Mouse (Mus musculus) adrenal gland, postnatal 14 days (tissue): ENCODE measurements at regions not wholly inside any gene's neighbourhood (a gene's known extent, or its start where the extent isn't known, plus 50 kb on each side); places are given as distances from the start of the nearest gene placed in this dataset.
A peak's percentile ranks its signal among the peaks of the same experiment; 100 is the strongest.
"Not testable (repeated sequence)": the region's sequence is repeated elsewhere in the genome, so short reads cannot be mapped to it uniquely, and the experiment has no call there.

ENCODE experiments used
- DNase-seq: peaks from one replicate; pipeline ENCODE4 v3.0.0; 2021; ENCODE audit warnings: mixed read lengths

DNA sequence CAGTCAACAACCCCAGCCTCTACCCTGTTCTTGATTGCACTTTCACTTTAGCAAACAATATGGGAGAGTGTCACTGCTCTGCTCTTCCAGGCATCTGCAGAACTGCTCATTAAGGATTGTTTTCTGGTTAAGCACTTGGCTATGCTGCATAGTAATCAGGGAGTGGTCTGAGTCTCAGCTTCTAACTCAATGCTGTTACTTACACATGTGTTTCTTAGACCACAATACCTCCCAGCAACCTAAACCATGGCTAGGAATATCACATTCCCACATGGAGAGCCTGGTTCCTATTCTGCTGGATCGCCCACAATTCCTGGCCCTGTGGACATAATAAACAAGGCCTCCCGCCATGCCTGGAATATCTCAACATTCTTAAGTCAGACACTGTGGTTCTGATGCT is 493.3 kb upstream of the Id2 start:
- no peak for DNase-seq

DNA sequence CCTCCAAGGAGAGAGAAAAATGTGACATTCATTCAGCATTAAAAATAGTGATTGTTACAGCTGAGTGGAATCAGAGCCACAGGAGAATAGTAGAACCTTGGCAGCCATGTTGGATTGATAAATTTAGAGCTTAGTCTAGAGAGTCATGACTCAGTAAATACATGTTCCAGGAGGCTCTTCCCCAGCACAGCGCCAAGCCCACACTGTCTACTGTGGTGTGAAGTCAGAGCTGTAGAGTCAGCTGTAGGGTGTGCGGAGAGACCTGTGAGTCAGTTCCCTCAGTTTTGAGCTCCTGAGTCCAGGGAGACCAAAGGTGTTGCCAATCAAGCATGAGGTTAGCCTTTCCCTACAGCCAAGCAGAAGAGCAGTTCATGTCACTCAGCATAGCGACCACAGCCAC is 488.8 kb upstream of the Id2 start:
- no peak for DNase-seq

DNA sequence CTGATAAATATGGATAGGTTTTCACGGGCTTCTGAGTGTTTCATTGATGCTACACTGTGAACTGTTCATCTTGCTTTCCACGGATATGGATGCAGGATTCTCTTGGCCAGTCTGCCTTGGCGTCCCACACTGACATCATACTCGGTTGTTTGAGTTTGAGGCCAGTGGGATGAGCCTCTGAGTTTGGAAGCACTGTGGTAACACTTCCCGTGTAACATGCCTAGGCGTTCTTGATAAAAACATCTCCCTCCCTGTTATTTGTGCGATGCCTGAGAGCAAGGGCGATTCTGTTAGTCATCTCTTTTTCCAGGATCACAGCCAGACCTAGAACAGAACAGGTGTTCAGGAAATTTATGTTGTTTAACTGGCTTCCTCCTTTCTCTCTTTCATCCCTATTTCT is 482.5 kb upstream of the Id2 start:
- no peak for DNase-seq

DNA sequence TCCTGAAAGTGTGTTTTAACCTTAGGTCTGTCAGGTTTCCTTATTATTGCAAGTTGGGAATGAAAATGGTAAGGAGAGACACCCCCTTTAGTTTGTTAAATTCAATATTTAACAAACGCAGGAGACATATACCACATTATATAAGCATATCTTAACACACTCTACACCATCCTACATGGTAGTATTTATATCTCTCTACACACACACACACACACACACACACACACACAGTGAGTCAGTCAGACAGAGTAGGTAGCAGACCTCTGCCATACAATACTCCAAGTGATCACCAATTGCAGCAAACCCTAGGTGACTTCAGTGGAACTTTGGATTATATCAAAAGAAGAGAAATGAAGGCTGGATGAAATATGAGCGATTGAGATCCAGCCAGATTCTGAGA is 468.2 kb upstream of the Id2 start:
- DNase-seq, result no peak

DNA sequence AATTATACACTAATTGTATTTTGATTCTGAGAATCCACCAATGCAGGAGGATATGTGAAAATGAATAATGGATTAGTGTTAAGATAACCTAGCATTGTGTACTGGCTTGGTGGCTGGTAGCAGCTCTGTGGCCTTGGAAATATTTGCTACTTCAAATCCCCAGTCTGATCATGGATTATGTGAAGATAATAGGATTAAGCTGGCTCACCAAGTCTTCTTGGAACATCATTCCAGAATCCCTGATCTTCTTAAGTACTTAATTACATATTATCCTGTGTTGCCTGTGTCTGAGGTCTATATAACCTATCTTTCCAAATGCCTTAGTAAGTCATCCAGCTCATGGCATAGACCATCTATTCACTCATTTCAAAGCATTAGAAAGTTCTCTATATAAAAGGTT is 462.7 kb upstream of the Id2 start:
- DNase-seq, result no peak

DNA sequence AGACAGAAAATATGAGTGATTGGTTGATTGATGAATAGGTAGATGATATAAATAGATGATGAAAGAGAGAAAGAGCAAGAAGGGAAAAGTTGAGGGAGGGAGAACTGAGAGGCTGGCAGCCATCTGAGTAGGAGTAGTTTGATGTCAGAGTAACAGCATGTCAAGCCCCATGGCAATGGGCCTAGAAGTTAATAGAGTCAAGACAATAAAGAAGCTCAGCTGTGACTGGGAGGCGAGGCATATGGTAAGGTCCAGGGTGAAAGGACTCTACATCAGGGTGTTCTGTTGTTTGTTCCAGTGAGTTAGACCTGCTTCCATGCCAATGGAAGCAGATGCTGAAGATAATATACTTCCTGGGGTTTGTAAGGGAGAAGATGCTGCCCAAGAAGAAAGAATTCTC is 456.7 kb upstream of the Id2 start:
- no peak for DNase-seq

DNA sequence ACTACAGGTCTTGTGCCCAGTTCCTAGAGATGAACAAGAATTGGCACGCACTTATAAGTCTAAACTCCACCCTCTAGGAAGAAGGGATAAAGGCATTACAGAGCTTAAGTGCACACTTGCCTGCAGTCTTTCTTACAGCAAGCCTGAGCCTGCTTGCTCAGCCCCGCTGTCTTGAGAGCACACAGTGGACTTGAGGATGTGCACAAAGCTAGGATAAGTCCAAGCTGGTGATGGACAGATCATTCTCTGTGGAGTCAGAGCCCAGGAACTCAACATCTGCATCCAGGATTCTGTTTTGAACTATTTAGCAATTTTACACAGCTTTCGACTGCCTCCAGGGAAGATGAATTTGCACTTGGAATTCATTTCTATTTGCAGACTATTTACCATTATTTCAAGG is 452.8 kb upstream of the Id2 start:
- DNase-seq, result no peak

DNA sequence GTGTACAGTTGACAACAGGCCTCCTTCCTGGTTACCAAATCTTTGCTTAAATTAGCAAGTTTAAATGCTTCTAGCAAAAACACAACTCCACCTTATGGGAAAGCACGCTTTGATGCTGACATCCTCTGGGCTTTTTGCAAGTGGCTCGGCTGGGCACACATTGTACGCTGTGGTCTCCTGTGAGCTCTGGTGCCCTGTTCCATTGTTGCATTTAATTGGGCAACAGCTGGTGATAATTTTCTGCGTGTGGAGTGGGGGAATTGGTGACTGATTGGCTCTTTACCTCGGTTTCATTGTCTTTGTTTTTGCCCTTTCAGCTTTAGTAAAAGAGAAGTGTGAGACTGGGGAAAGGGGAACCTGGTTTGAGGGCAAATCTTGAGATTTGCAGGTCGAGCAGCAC is 447.3 kb upstream of the Id2 start:
- no peak for DNase-seq

DNA sequence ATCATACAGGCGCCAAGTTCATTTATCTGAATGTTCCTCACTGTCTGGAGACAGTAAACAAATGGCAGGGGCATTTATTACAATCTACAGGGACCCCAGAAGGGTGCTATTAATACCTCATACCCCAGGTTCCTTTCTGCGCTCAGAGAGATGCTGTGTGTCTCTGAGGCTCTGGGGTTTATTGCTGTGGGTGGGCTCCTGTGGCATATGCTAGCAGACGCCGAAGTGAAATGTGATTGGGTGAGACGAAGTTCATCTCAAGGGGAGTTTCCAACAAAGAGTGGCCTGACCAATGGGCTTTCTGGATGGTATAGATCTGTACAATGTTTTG is 437.6 kb upstream of the Id2 start:
- DNase-seq, result no peak

DNA sequence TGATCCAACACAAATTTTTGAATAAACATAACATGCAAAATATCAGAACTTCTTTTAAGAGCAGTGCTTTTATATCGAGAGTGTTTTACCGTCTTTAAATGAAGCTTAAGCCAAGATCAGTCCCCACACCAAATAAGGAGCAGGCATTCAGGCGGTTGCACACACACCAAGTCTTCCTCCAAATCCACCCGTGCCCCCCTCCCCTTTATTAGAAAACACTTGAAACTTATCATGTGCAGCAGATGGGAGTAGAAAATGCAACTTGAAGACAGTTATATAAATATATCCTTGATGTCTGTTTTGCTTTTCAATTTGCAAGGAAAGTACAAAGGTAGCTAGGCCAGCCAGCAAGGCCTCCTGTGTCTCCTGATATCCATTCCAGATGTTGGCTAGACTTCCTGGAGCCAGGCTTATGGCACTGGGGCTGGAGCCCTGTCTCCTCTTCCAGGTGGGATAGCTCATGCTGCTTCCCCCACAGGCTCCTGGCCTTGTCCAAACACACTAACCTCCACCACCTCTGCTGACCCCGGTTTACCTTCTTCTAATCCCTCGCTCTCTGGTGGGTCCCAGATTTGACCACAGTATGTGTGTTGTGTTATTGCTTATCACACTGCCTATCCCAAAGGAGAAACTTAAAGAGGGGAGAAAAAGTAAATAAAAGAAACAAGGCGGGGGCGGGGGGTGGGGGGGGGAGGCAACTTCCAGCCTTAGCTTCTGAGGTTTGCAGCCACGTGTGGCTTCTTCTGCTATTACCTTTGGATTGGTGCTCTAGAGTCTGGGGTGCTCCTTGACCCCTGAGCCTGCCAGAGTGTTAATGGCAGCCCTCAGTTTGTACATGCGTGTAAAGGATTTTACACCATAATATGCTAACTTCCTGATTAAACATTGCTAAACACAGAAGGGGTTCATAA is 437.0 kb upstream of the Id2 start:
- no peak for DNase-seq

DNA sequence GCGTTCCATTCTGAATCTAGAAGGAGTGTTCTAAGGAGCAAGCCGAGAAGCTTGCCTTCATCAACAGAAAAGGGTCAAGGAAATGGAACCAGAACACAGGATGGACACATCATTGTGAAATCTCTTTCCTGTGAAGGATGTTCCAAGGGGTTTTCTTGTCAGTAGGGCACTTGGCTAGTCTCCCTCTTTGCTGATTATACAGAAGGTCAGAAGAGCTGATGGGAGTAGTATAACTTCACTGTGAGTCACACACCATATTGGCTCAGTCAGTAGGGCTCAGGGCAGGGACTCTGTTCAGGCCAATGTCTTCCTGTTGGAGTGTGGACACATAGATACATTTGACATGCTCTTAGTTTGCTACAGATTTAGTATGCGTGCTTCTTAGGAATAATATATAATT is 433.5 kb upstream of the Id2 start:
- DNase-seq, result peak; percentile 48

DNA sequence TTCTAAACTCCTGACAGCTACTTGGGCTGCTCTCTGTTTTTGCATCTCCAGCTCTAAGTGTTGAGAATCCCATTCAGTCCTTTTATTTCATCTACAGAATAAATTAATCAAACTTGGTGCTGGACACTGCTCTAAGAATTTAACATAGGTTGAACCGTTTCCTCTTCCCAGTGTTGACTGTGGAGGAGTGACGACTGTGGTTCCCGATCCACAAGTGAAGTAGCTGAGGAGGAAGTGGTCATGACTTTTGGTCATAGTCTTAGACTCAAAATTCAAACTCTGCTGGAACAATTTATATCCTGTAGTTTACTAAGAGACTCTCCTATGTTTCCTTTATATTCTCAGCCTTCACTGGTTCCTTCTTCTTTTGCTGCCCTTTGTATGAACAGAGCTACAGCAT is 432.6 kb upstream of the Id2 start:
- DNase-seq, result no peak

DNA sequence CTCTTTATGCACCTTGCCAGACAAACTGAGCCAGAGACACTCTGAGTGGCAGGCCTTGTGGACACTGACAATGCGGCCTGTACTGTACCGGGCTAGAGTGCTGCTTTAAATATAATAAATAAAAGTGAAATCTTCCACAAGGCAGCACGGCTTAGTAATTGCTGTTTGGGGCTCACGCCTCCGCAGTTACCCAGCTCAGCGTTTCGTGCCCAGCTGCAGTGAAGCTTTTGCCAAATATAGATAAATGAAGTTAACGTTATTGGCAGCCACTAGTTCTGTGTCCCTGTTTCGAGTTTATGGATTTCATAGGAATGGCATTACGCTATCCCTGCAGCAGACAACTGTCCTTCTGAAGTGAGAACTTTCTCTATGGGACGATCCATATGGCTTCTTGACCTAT is 429.7 kb upstream of the Id2 start:
- no peak for DNase-seq

DNA sequence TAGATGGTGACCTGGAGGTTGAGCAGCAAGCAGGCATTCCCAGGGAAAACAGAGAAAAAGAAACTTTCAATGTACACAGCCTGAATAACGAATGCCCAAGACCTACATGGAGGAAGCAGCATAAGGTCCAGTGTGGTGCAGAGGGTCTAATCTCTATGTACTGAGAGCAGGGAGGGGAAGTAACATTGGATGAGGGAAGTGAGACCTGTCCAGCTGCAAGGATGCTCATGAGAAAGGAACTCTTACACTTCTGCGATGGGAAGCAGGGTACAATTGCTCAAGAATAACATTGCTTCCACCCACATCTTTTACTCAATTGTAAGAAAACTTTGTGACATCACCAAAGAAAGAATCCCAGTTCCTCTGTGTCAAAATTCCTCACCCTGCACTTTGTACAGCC is 419.8 kb upstream of the Id2 start:
- DNase-seq, result no peak

DNA sequence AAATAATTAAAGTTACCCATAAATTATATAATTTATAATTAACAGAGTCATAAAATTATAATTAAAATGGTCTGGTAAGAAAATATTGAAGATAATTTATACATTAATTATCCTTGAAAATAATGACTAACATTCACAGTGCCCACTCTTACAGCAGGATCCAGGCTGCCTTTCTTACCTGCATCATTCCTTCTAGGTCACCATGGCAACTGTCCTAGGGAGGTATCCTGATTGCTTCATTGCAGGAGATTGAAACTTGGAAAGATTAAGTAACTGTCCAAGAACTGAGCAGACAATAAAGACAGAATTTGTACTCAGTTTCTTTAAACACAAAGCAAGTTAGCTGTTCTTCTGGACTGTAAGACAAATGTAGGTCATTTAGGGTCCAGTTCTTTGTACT is 416.7 kb upstream of the Id2 start:
- DNase-seq, result no peak

DNA sequence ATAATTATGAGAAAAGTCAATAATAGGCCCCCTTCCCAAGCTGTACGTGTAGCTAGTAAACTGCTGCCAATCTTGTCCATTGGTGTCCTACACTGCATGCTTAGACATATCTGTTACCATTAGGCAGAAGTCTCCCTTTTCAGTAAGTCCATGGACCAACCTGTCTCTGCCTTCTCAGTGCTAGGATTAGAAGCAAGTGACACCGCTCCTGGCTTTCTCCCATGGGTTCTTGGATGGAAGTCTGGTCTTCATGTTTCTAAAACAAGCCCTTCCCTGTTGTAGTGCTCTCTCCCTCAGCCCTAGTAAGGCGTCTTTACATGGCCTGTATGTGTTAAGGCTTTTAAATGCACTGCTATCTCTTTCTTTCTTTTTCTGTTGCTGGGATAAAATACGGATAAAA is 412.7 kb upstream of the Id2 start:
- DNase-seq, result no peak

DNA sequence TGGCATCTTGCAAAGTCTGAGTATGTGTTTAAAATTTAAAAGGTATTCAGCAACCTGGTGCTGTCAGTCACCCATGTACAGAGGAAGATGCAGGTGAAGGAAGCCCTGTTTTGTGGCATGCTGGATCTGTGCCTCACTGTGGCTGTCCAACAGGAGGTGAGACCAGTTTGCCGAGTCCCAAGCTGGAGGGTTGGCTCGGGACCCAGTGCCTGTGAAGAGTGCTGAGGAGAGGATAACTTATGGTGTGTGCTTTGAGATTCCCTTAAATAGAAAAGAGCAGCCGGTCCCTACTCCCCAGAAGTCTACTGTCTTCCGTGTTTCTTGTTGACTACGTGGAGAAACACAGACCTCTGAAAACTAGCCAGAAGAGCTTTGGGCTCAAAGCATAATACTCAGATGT is 396.3 kb upstream of the Id2 start:
- DNase-seq, result no peak

DNA sequence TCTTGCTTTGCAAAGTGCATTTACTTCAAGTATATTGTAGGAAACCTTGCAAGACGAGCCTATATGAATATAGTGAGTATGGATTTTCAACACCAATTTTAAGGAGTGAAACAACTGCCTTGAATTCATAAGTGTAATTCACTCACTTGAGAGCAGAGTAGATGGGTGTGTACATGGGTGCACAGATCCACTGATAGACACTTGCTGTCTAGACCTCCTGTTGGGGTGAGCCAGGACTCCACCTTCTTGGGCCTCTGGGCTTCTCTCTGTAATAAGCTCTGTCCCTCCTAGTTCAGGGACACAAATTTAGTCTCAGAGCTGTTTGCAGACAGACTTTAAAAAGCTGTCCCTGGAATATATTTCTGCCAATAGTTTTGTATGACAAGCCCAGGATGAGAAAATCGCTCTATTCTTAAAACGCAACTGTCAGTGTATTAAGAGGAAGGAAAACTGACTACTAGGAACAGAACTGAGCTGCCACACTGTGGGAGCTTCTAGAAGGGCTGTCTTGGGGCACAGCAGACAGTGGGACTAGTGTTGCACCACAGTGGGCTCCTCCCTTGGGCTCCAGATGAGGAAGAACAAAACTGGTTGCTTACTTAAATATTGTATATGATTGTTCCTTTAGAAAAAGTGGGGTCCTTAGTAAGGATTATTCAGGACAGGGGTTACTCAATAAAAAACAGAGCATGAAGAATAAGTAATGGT is 395.7 kb upstream of the Id2 start:
- no peak for DNase-seq

DNA sequence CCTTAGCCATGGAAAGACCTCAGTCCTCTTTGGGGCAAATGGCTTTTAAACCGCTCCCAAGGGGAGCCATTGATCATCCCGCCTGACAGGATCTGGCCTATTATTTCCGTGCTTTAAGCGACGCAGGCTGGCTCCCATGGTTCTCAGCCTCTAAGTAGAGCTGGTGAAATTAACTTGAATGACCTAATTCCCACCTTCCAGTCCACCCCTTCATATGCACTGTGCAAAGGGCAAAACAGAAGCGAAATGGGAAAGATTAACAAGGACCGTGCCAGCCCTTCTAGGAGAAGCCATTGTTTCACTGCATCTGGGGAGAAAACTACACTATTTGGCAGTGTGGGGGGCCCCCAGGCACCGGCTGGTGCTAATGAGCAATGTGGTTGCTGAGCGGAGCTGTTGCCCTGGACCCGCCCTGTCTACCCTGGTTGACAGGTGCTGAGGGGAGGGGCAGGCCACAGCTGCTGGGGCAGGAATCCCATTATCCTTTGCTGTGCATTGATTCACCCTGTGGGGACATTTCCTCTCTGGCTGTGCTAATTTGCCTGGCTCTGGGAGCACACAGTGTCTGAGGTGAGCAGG is 378.3 kb upstream of the Id2 start:
- DNase-seq, result peak; percentile 19

DNA sequence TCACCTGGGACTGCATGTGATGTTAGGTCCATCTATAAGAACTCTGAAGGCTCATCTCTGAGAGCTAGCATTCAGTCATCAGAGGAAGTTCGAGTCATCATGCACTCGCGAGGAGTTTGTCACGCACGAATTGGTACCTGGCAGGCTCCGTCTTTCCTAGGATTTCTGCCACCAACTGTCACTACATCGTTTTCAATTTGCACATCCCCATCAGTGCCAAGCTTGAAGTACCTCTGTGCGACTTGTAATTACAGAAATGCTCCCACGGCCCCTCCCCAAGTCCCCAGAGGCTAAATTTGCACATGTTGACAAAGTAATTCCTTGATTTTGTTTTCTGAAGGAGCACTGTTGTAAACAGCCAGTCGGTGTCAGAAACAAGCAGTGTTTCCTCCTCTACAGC is 372.2 kb upstream of the Id2 start:
- no peak for DNase-seq

DNA sequence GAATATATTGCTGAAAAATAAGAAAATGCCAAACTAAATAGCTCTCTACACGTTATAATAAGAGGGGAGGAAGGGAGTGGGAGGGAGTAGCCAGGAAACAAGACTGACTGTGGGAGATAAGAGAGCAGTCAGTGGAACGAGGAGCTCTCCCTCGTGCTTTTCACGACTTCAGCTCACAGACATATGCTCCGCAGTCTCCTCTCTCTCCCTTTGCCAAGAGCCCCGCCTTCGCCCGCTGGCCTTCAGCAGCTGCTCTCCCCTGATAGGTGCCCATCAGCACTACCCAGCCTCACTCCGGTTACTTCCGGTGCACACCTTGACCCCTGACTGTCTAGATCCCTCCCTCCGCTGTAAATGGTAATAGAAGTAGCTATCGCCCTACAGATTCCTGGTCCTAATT is 370.8 kb upstream of the Id2 start:
- DNase-seq, result peak; percentile 15

DNA sequence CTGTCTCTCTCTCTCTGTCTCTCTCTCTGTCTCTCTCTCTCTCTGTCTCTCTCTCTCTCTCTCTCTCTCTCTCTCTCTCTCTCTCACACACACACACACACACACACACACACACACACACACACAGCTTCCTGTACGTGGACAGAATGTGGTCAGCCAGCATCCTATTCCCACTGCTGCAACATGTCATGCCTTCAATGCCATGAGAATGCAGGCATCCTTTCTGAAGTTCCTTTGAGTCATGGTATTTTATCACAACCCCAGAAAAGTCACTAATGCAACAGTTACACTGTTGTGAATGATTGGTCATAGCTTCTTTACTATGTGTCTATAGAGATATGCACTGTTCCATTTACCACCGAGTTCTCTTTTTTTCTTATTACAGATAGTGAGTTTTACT is 365.8 kb upstream of the Id2 start:
- not testable (repeated sequence) for DNase-seq

DNA sequence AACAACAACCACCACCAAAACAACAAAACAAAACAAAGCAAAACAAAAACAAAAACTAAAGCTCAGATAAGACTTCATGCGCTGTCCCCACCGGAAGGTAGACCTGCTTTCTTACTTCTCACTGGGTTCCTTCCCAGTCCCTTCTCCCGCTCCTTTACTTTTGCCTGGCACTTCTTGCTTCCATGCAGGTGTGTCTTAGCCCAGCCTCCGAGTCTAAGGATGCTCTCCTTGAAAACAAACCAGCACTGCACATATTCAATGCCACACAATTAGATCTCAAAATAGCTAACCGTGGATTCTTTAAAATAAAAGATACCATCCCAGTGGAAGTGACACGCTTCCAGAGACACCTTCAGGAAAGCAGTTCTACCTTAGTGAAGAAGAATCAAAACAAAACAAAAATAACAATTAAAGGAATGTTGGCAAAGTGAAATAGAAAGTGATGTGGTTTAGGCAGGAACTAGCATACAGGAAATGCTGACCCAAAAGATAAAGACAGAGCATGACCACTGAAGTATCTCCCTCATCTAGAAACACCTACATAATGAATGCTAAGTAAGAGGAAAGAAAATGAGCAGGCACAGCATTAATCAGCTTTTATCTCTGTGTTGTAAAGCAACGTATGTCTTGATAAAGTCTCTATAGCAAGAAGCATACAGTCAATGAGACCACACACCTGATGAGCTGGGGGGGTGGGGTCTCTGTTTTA is 358.5 kb upstream of the Id2 start:
- no peak for DNase-seq
